Comparison of ENCODE assay signal across 19 mouse cellular contexts in genomic region chrX:155432862-155433261, GRCm38 (mm10).
A peak's percentile ranks its signal among the peaks of the same experiment; 100 is the strongest.
DNase-seq lines count a peak whose midpoint lies in the region; ATAC-seq and TF ChIP-seq lines count a peak whose summit lies in the region.
"Had no signal": no experiment of that assay in that cellular context is flagged by ENCODE, and none has a peak within 500 bp of the region (broad histone marks: within the 10 kb centered on the region; RNA-seq: fewer than 3 reads in every experiment).

No protein-coding gene starts in this region.

- H3K9ac ChIP-seq in forebrain, postnatal 0 days, result no peak overlapping the region
- no peak overlapping the region for H3K9ac ChIP-seq in forebrain, embryonic 13.5 days
- H3K9ac ChIP-seq in kidney, embryonic 14.5 days (ENCODE audit: low read depth, low read length), result no peak overlapping the region
- H3K9ac ChIP-seq: heart, embryonic 15.5 days; hindbrain, embryonic 14.5 days had no signal

- intact Hi-C loops in left cerebral cortex, adult 2 months (cut with DNase I), result loop anchor here (10.0 kb wide), 1 partner anchor 192 kb away; the partner anchor contains the start of genes Gm15155 and Ptchd1

- H3K4me3 ChIP-seq in forebrain, postnatal 0 days (ENCODE audit: low read depth, low read length), result no peak overlapping the region
- no peak overlapping the region for H3K4me3 ChIP-seq in forebrain, embryonic 13.5 days
- no peak overlapping the region for H3K4me3 ChIP-seq in left cerebral cortex, adult 2 months
- H3K4me3 ChIP-seq in kidney, embryonic 14.5 days (ENCODE audit: low read length), result no peak overlapping the region
- H3K4me3 ChIP-seq: embryonic facial prominence, embryonic 10.5 days; heart, adult 2 months; heart, embryonic 15.5 days had no signal

- WGBS in forebrain, postnatal 0 days, result 57% methylated on average over 5 of the region's 5 CpGs
- 63% methylated on average over 5 of the region's 5 CpGs for WGBS in forebrain, embryonic 13.5 days
- 64% methylated on average over 5 of the region's 5 CpGs for WGBS in kidney, embryonic 14.5 days

- H3K4me2 ChIP-seq in forebrain, postnatal 0 days (ENCODE audit: low read depth), result no peak overlapping the region
- no peak overlapping the region for H3K4me2 ChIP-seq in forebrain, embryonic 13.5 days
- no peak overlapping the region for H3K4me2 ChIP-seq in kidney, embryonic 14.5 days (replicated peaks; ENCODE audit: low read depth, low read length)
- H3K4me2 ChIP-seq: heart, embryonic 11.5 days; heart, embryonic 15.5 days; hindbrain, embryonic 14.5 days had no signal

- TF ChIP-seq CTCF in forebrain, postnatal 0 days (IDR thresholded peaks at IDR 0.05; ENCODE audit: low read depth), result peak; percentile 20
- peak; percentile 20 for TF ChIP-seq CTCF in left cerebral cortex, adult 2 months (IDR thresholded peaks at IDR 0.05)
- TF ChIP-seq CTCF in brain, embryonic 14.5 days (IDR thresholded peaks at IDR 0.05; ENCODE audit: borderline replicate concordance, extremely low read depth, insufficient read depth, insufficient read length), result no peak

- ATAC-seq in forebrain, postnatal 0 days, result no peak
- no peak for ATAC-seq in forebrain, embryonic 13.5 days
- ATAC-seq in kidney, embryonic 14.5 days (ENCODE audit: low FRiP score, low TSS enrichment), result no peak
- ATAC-seq: forebrain, embryonic 14.5 days had no signal

- H3K36me3 ChIP-seq in forebrain, postnatal 0 days (ENCODE audit: insufficient read depth), result no peaks in the 10 kb centered on the region
- no peaks in the 10 kb centered on the region for H3K36me3 ChIP-seq in forebrain, embryonic 13.5 days (ENCODE audit: poor library complexity, severe bottlenecking)
- no peaks in the 10 kb centered on the region for H3K36me3 ChIP-seq in kidney, embryonic 14.5 days (ENCODE audit: control insufficient read depth, insufficient read depth, low read length)
- H3K36me3 ChIP-seq: embryonic facial prominence, embryonic 10.5 days; heart, embryonic 15.5 days had no signal

- H3K27ac ChIP-seq in forebrain, postnatal 0 days (ENCODE audit: low read depth, low read length), result no peak overlapping the region
- H3K27ac ChIP-seq in forebrain, embryonic 13.5 days, result no peak overlapping the region
- H3K27ac ChIP-seq in left cerebral cortex, adult 2 months, result no peak overlapping the region
- H3K27ac ChIP-seq in kidney, embryonic 14.5 days (ENCODE audit: low read depth, low read length), result no peak overlapping the region
- H3K27ac ChIP-seq: embryonic facial prominence, embryonic 10.5 days; heart, adult 2 months; heart, embryonic 15.5 days; hindbrain, embryonic 14.5 days had no signal

- H3K4me1 ChIP-seq in forebrain, postnatal 0 days (ENCODE audit: insufficient read depth), result no peaks in the 10 kb centered on the region
- no peaks in the 10 kb centered on the region for H3K4me1 ChIP-seq in forebrain, embryonic 13.5 days
- H3K4me1 ChIP-seq in kidney, embryonic 14.5 days (ENCODE audit: control insufficient read depth, insufficient read depth, low read length), result no peaks in the 10 kb centered on the region
- H3K4me1 ChIP-seq: embryonic facial prominence, embryonic 10.5 days; heart, embryonic 15.5 days had no signal

- no peaks in the 10 kb centered on the region for H3K9me3 ChIP-seq in forebrain, postnatal 0 days (ENCODE audit: low read length)
- H3K9me3 ChIP-seq in forebrain, embryonic 13.5 days (replicated peaks), result no peaks in the 10 kb centered on the region
- H3K9me3 ChIP-seq in kidney, embryonic 14.5 days (ENCODE audit: control insufficient read depth, low read length), result no peaks in the 10 kb centered on the region
- H3K9me3 ChIP-seq: embryonic facial prominence, embryonic 10.5 days; heart, embryonic 15.5 days had no signal

- peak; percentile 0 for DNase-seq in forebrain, postnatal 0 days
- no peak for DNase-seq in left cerebral cortex, adult 2 months (ENCODE audit: extremely low spot score in 1 of 2, low spot score in 2 of 2)
- no peak for DNase-seq in left cerebral cortex, adult 18-20 months (ENCODE audit: low spot score in 2 of 2)
- peak; percentile 0 for DNase-seq in 416B (ENCODE audit: low read depth)
- peak; percentile 5 for DNase-seq in brain, embryonic 14.5 days (ENCODE audit: low read depth)
- DNase-seq: adrenal gland, adult 2 months; adrenal gland, postnatal 36 days; cerebellum, adult 18-20 months; gastrocnemius, postnatal 14 days; heart, adult 2 months; heart, postnatal 14 days had no signal

- no peaks in the 10 kb centered on the region for H3K27me3 ChIP-seq in forebrain, postnatal 0 days (ENCODE audit: insufficient read depth, low read length)
- H3K27me3 ChIP-seq in forebrain, embryonic 13.5 days, result no peaks in the 10 kb centered on the region
- no peaks in the 10 kb centered on the region for H3K27me3 ChIP-seq in kidney, embryonic 14.5 days (ENCODE audit: control insufficient read depth, insufficient read depth, low read length)
- H3K27me3 ChIP-seq: CH12.LX; heart, embryonic 15.5 days had no signal

- TF ChIP-seq POLR2A in brain, embryonic 14.5 days (IDR thresholded peaks at IDR 0.05; ENCODE audit: borderline replicate concordance, extremely low read depth, insufficient read depth, insufficient read length, poor library complexity, severe bottlenecking), result no peak

Comparison
In these comparisons a context has a peak if more than half of its experiments do, and no peak if none do; other contexts are left out.
1. DNase-seq: peak in forebrain, postnatal 0 days (single experiment), 416B (single experiment) and brain, embryonic 14.5 days (single experiment); none in left cerebral cortex, adult 2 months (0 of 2) and left cerebral cortex, adult 18-20 months (0 of 2).